Mouse (Mus musculus): Measurements from ENCODE around the gene Colca2. TPM values are rescaled to one million over a fixed set of nuclear protein-coding genes. Genes with fewer than 3 reads are reported as not detected.

Gene Colca2
- polyA plus RNA-seq (2014; fragmentation: Illumina TruSeq; extraction: RNeasy Lipid Tissue Mini Kit (QIAGEN cat#74804); ENCODE audit: low read depth, low replicate concordance): 0.97 TPM

DNA sequence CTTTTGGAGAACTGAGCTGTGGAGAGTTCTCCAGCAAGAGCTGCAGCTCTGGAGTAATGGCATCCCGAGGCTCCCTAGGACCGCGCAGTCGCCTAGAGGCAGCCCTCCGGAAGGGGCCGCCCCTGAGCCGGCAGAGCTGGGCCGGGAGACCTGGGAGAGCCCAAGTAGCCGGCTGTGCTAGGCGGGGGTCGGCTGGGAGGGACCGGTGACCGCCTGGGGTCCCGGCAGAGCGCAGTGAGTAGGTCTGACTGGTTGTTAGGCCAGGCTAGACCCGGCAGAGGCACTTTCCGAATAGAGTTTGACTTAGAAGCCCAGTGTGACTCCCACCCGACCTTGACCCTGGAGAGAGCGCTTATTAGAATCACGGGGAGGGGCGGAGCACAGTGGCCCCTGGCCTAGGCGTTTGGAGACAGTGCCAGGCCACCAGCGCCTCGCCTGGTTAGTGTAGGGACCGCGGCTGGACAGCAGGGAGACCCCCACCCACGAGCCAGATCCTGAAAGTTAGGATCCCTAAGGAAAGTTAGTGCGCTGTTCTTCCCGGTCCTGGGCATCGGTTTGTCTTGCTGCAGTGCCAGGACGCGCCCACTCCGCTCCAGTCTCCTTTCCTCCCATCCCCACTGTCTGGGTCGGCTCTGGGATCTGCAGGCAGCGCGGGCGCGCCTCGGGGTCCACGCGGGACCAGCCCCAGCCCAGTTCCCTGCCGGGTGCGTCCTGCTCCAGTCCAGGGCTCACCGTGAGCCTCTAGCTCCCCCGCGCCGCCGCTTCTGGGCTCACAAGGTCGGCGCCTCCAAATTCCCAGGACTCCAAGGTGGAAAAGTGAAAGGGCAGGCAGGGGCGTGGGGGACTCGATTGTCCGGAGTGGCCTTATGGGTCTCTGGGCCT lies at the start of gene Colca2:
TSS of gene Colca2 (minus strand) at position 70 of the 882 bp plus-strand sequence.

Other genes with a start within 250 kb of the Colca2 start
- not detected for gene Btg4, start 217.7 kb downstream of the Colca2 start, polyA plus RNA-seq (2014; fragmentation: Illumina TruSeq; extraction: RNeasy Lipid Tissue Mini Kit (QIAGEN cat#74804); ENCODE audit: low read depth, low replicate concordance)
- gene Layn, start 201.5 kb downstream of the Colca2 start, polyA plus RNA-seq (2014; fragmentation: Illumina TruSeq; extraction: RNeasy Lipid Tissue Mini Kit (QIAGEN cat#74804); ENCODE audit: low read depth, low replicate concordance): 4.6 TPM
- not detected for gene 4833427G06Rik, start 176.5 kb downstream of the Colca2 start, polyA plus RNA-seq (2014; fragmentation: Illumina TruSeq; extraction: RNeasy Lipid Tissue Mini Kit (QIAGEN cat#74804); ENCODE audit: low read depth, low replicate concordance)
- not detected for gene Gm32742, start 113.1 kb downstream of the Colca2 start, polyA plus RNA-seq (2014; fragmentation: Illumina TruSeq; extraction: RNeasy Lipid Tissue Mini Kit (QIAGEN cat#74804); ENCODE audit: low read depth, low replicate concordance)
- 0.16 TPM for gene Pou2af1, start 64.9 kb downstream of the Colca2 start, polyA plus RNA-seq (2014; fragmentation: Illumina TruSeq; extraction: RNeasy Lipid Tissue Mini Kit (QIAGEN cat#74804); ENCODE audit: low read depth, low replicate concordance)
- gene 1810046K07Rik, start 50.3 kb upstream of the Colca2 start, polyA plus RNA-seq (2014; fragmentation: Illumina TruSeq; extraction: RNeasy Lipid Tissue Mini Kit (QIAGEN cat#74804); ENCODE audit: low read depth, low replicate concordance): not detected

Measured in kidney, adult 10 weeks (tissue).